Mouse (Mus musculus) CD4-positive helper T cell, adult 2 months (primary cell): ENCODE results near the gene Carmil1.

ENCODE experiments used
- DNase-seq: peaks from one replicate; pipeline ENCODE4 v3.0.0-alpha.2; 2012; ENCODE audit warnings: low read depth, missing footprints, low spot score

Gene Carmil1

GRCm38 (mm10) chr13:24048611-24049010, 232.0 kb downstream of the Carmil1 start:
- no peak for DNase-seq

DNA sequence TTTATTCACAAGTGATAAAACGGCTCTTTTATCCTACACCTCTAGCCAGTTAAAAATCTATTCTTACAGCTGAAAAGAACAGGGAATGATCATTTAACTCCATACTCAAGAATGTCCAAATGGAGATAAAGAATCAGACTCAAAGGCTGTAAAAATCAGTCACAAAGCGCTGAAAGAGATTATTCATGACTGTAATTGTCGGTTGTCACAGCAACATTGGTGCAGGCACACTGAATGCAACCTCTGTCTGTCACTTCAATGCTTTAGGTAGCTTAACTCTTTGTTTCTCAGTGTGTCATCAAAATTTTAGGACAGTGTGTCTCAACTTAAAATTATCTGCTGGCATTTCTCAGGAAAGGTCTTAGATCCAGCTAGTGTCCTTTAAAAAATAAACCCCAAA, 235.3 kb downstream of the Carmil1 start:
- DNase-seq, result no peak

DNA sequence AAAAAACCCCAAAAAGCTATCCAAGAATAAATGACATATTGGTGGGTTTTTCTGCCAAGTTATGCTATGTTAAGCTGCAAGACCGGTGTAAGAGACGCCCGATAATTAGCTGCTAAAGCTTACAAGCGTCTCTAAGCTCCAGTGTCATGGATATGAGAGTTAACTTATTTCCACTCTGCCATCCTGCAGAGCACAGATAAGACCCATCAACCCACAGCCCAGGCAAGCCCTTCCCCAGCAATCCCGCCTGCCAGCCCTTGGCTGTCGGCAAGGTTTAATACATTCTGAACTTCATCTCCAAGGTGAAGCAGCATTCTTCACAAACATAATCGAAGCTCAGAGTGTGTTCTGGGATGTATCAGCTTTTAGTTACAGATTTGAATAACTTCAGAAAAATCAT, 240.4 kb downstream of the Carmil1 start:
- DNase-seq, result no peak

DNA sequence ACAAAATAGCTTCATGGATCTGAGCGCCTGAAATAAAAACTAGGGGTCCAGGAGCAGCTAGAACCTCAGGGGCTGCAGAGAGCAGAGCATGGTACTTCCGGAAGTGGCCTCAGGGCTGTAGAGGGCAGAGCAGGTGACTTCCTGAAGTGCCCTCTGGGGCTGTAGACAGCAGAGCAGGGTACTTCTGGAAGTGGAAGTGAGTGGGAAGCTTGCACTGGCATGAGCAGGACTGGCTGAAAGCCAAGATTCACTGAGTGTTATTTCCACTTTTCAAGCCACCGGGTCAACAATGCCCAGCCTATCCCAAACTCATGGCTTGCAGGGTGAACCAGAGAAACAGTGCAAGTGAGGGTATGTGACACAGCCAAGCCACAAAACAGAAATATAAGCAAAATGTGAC, 243.1 kb downstream of the Carmil1 start:
- DNase-seq, result no peak

GRCm38 (mm10) chr13:24036150-24036549, 244.4 kb downstream of the Carmil1 start:
- DNase-seq, result no peak

- no peak for DNase-seq
Observed at GRCm38 (mm10) chr13:24027191-24028170, 253.1 kb downstream of the Carmil1 start.

DNA sequence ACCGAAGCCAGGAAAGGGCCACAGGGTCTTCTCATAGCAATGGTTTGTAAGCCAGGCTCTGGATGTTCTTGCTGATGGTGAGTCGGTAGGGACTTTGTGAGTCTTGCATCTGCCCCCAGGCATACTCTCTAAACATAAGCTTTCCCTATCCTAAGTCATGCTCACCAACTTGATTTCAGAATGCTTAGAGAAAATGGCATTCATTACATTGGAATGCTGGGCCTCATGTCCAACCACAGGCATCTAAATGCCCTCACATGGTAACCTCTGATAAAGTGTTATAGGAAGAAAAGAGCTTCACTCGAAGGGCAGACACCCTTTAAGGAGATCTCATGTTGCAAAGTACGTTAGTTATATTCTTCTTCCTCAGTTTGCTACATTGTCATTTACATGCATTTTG, 262.1 kb downstream of the Carmil1 start:
- no peak for DNase-seq

GRCm38 (mm10) chr13:24005528-24005927, 275.1 kb downstream of the Carmil1 start:
- no peak for DNase-seq

DNA sequence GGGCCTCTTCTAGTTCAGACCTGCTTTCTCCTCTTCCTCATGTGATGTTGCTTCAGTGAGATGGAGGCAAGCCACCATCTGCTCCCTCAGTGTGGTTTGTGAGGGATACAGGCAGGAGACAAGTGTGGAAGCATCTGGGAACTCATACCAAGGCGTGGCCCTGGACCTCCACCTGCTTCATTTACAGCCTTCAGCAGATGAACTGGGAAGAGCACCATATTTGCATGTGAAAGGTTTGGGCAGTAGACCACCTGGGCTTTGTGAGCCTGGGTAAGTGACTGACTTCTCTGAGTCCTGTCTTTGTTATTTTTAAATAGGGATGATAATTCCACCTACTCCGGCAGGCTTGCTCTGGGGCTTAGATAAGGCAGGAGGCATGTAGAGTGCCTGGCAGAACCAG, 278.8 kb downstream of the Carmil1 start:
- no peak for DNase-seq

- DNase-seq, result no peak
Observed at GRCm38 (mm10) chr13:24001081-24001480, 279.5 kb downstream of the Carmil1 start.

GRCm38 (mm10) chr13:23998826-23999225, 281.8 kb downstream of the Carmil1 start:
- DNase-seq, result no peak

- no peak for DNase-seq
Observed at GRCm38 (mm10) chr13:23994756-23995155, 285.8 kb downstream of the Carmil1 start.

- DNase-seq, result no peak
Observed at GRCm38 (mm10) chr13:23994024-23994423, 286.6 kb downstream of the Carmil1 start.

DNA sequence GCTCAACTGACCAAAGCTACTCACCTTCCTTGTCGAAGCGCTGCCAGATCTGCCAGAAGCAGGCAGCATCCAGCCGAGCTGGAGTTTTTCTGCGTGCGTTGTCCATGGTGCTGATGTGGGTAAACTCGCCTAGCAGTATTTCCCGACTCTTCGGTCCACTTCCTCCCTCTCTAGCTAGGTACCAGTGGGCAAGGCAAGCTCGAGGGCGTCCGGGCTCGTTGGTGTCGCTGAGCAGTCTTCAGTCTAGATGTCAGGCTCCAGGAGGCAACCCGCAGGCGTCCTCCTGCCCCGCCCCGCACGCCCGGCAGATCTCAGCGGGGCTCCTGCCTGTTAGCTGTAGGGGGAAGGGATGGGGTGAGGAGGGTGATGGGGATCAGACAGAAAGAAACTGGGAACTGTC, 289.7 kb downstream of the Carmil1 start, which contains the start of gene Scgn:
TSS of gene Scgn (minus strand) at position 287 of the 400 bp plus-strand sequence.
- peak; percentile 4 for DNase-seq

GRCm38 (mm10) chr13:23990451-23990850, 290.1 kb downstream of the Carmil1 start:
- no peak for DNase-seq

- DNase-seq, result no peak
Observed at GRCm38 (mm10) chr13:23985130-23985529, 295.5 kb downstream of the Carmil1 start.

DNA sequence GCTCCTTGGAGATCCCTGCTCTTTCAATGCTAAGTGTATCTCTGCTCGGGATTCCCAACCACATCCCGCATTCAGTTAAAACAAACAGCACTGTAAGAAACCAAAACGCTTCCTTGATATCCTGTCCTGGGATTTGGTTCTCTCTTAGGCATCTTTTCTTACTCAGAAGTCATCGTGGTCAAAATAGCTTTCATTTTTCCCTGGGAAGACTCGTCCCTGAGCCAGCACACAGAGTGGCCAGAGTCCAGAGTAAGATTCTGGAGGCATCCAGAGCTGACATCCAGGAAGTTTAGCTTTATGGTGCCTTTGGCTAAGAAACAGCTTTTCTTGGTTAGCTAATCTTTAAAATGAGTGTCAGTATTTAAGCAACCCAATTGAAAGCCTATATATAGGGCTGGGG, 308.3 kb downstream of the Carmil1 start:
- DNase-seq, result no peak

DNA sequence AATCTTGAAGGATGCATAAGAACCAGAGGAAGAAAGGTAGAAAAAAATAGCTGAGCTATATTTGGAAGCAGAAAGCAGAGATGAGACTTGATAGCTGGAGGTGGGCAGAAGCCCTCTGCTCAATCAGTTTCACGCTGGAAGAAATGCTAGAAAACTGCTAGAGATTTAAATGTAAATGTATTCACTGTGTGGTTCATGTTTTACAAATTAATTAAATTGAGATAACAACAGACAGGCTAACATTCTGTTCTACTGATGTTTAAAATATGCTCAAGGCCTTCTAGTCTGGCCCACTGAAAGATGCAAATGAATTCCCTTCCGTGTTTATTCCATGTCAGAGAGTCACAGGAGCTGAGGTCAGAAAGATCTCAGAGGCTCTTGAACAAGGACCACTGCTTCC, 308.7 kb downstream of the Carmil1 start:
- no peak for DNase-seq

DNA sequence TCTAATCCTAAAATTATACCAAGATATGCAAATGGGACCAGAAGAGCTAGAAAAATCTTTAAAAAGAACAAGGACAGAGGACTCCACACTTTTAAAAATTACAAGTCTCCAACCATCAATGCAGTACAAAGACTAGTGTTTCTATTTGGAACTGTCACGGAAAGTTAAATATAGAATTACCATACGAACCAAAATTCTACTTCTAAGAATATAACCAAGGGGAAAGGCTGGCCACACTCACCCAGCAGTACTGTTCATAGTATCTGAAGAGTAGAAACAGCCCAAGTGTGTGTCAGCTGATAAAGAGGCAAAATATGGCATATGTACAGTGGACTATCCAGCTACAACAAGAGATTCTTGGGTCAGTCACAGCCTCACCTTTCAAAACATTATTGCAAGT, 315.7 kb downstream of the Carmil1 start:
- DNase-seq, result no peak
